Comparison of ENCODE assay signal across 22 mouse cellular contexts in genomic region chr11:59635251-59635795, GRCm38 (mm10). TPM values are rescaled to one million over a fixed set of nuclear protein-coding genes. Genes with fewer than 3 reads are reported as not detected.
DNase-seq lines count a peak whose midpoint lies in the region; ATAC-seq and TF ChIP-seq lines count a peak whose summit lies in the region.
"Had no signal": no experiment of that assay in that cellular context is flagged by ENCODE, and none has a peak within 500 bp of the region (broad histone marks: within the 10 kb centered on the region; RNA-seq: fewer than 3 reads in every experiment).

No protein-coding gene starts in this region.

- H3K9ac ChIP-seq in liver, embryonic 11.5 days (ENCODE audit: low read depth, low read length) = no peak overlapping the region
- no peak overlapping the region for H3K9ac ChIP-seq in liver, postnatal 0 days (replicated peaks)
- no peak overlapping the region for H3K9ac ChIP-seq in hindbrain, embryonic 11.5 days (ENCODE audit: low read depth, low read length)
- H3K9ac ChIP-seq: liver, embryonic 12.5 days; neural tube, embryonic 12.5 days had no signal

- ATAC-seq in liver, embryonic 11.5 days (replicated peaks; ENCODE audit: low FRiP score) = no peak
- no peak for ATAC-seq in liver, postnatal 0 days
- ATAC-seq in hindbrain, embryonic 11.5 days (ENCODE audit: low FRiP score) = no peak
- ATAC-seq: forebrain, embryonic 14.5 days; hindbrain, postnatal 0 days; liver, embryonic 12.5 days; midbrain, embryonic 16.5 days; Patski had no signal

- intact Hi-C loops in left cerebral cortex, adult 2 months (cut with DNase I) = loop anchor here (2.0 kb wide), 1 partner anchor 21 kb away; no protein-coding TSS in a partner anchor

- H3K4me2 ChIP-seq in liver, embryonic 11.5 days = no peak overlapping the region
- H3K4me2 ChIP-seq in liver, postnatal 0 days (ENCODE audit: low read depth, low read length) = no peak overlapping the region
- no peak overlapping the region for H3K4me2 ChIP-seq in hindbrain, embryonic 11.5 days (replicated peaks; ENCODE audit: low read depth, low read length)
- H3K4me2 ChIP-seq: liver, embryonic 12.5 days; neural tube, embryonic 12.5 days had no signal

- H3K9me3 ChIP-seq in liver, embryonic 11.5 days (ENCODE audit: control insufficient read depth, low read length) = no peaks in the 10 kb centered on the region
- H3K9me3 ChIP-seq in liver, postnatal 0 days (ENCODE audit: low read length) = no peaks in the 10 kb centered on the region
- H3K9me3 ChIP-seq in embryonic facial prominence, embryonic 10.5 days = no peaks in the 10 kb centered on the region
- no peaks in the 10 kb centered on the region for H3K9me3 ChIP-seq in hindbrain, embryonic 11.5 days (ENCODE audit: control insufficient read depth, low read length)
- H3K9me3 ChIP-seq: liver, embryonic 12.5 days; neural tube, embryonic 12.5 days had no signal

- no peak for TF ChIP-seq CTCF in liver, postnatal 0 days (IDR thresholded peaks at IDR 0.05; ENCODE audit: low read depth)
- no peak for TF ChIP-seq CTCF in left cerebral cortex, adult 2 months (IDR thresholded peaks at IDR 0.05)

- H3K27ac ChIP-seq in liver, embryonic 11.5 days (ENCODE audit: low read depth, low read length) = no peak overlapping the region
- no peak overlapping the region for H3K27ac ChIP-seq in liver, postnatal 0 days (ENCODE audit: low read depth)
- no peak overlapping the region for H3K27ac ChIP-seq in embryonic facial prominence, embryonic 10.5 days (replicated peaks)
- no peak overlapping the region for H3K27ac ChIP-seq in left cerebral cortex, adult 2 months
- H3K27ac ChIP-seq in hindbrain, embryonic 11.5 days (ENCODE audit: low read depth, low read length) = no peak overlapping the region
- H3K27ac ChIP-seq: hindbrain, postnatal 0 days; liver, embryonic 12.5 days; neural tube, embryonic 12.5 days had no signal

- TF ChIP-seq EP300 in liver, postnatal 0 days (IDR thresholded peaks at IDR 0.05; ENCODE audit: low read depth) = no peak

- no peaks in the 10 kb centered on the region for H3K36me3 ChIP-seq in liver, embryonic 11.5 days (ENCODE audit: control insufficient read depth, insufficient read depth, low read length)
- no peaks in the 10 kb centered on the region for H3K36me3 ChIP-seq in liver, postnatal 0 days (replicated peaks; ENCODE audit: insufficient read depth, low read length)
- H3K36me3 ChIP-seq in embryonic facial prominence, embryonic 10.5 days (replicated peaks) = no peaks in the 10 kb centered on the region
- no peaks in the 10 kb centered on the region for H3K36me3 ChIP-seq in hindbrain, embryonic 11.5 days (ENCODE audit: control insufficient read depth, insufficient read depth, low read length)
- H3K36me3 ChIP-seq: liver, embryonic 12.5 days; neural tube, embryonic 12.5 days had no signal

- H3K27me3 ChIP-seq in liver, embryonic 11.5 days (replicated peaks; ENCODE audit: control insufficient read depth, insufficient read depth, low read length) = peaks cover 3% of the 10 kb centered on the region; the same call in 1 of the 2 replicates
- H3K27me3 ChIP-seq in liver, postnatal 0 days (ENCODE audit: insufficient read depth, low read length) = no peaks in the 10 kb centered on the region
- no peaks in the 10 kb centered on the region for H3K27me3 ChIP-seq in embryonic facial prominence, embryonic 10.5 days (replicated peaks; ENCODE audit: low read depth, poor library complexity, severe bottlenecking)
- H3K27me3 ChIP-seq in hindbrain, embryonic 11.5 days (ENCODE audit: control insufficient read depth, insufficient read depth, low read length) = no peaks in the 10 kb centered on the region
- H3K27me3 ChIP-seq: neural tube, embryonic 12.5 days; Patski had no signal

- WGBS in liver, embryonic 11.5 days = 79% methylated on average over 9 of the region's 9 CpGs
- 82% methylated on average over 9 of the region's 9 CpGs for WGBS in liver, postnatal 0 days (ENCODE audit: insufficient replicate concordance)
- WGBS in embryonic facial prominence, embryonic 10.5 days = 77% methylated on average over 9 of the region's 9 CpGs
- WGBS in hindbrain, embryonic 11.5 days = 83% methylated on average over 9 of the region's 9 CpGs

- H3K4me3 ChIP-seq in liver, embryonic 11.5 days (ENCODE audit: low read depth, low read length) = no peak overlapping the region
- H3K4me3 ChIP-seq in liver, postnatal 0 days (ENCODE audit: low read depth, low read length) = no peak overlapping the region
- H3K4me3 ChIP-seq in embryonic facial prominence, embryonic 10.5 days = no peak overlapping the region
- no peak overlapping the region for H3K4me3 ChIP-seq in left cerebral cortex, adult 2 months
- H3K4me3 ChIP-seq in hindbrain, embryonic 11.5 days (ENCODE audit: low read depth, low read length) = no peak overlapping the region
- H3K4me3 ChIP-seq: liver, embryonic 12.5 days; neural tube, embryonic 12.5 days had no signal

- no peaks in the 10 kb centered on the region for H3K4me1 ChIP-seq in liver, embryonic 11.5 days (replicated peaks; ENCODE audit: control insufficient read depth, insufficient read depth, low read length)
- peaks cover 8% of the 10 kb centered on the region for H3K4me1 ChIP-seq in liver, postnatal 0 days (ENCODE audit: insufficient read depth)
- 0 out of 2 replicates have a peak, but pooled peaks cover 8% of the 10 kb centered on the region for H3K4me1 ChIP-seq in embryonic facial prominence, embryonic 10.5 days
- no peaks in the 10 kb centered on the region for H3K4me1 ChIP-seq in hindbrain, embryonic 11.5 days (replicated peaks; ENCODE audit: control insufficient read depth, insufficient read depth, low read length)
- H3K4me1 ChIP-seq: neural tube, embryonic 12.5 days had no signal

- DNase-seq in liver, embryonic 11.5 days (ENCODE audit: low spot score) = peak; percentile 26
- DNase-seq in liver, postnatal 0 days = no peak
- peak; percentile 19 for DNase-seq in embryonic facial prominence, embryonic 10.5 days (ENCODE audit: low spot score)
- peak; percentile 10 for DNase-seq in gastrocnemius, postnatal 25 days
- peak; percentile 67 for DNase-seq in urinary bladder, postnatal 14 days (ENCODE audit: low spot score)
- DNase-seq in left cerebral cortex, adult 2 months (ENCODE audit: extremely low spot score in 1 of 2, low spot score in 2 of 2) = no peak
- DNase-seq in hindbrain, embryonic 11.5 days (ENCODE audit: low spot score) = no peak
- DNase-seq: thymus, postnatal 4 days had no signal

RNA-seq across cellular contexts. Expression of gene Mprip, which starts 25.8 kb away (rescaled TPM):
- polyA plus RNA-seq in liver, embryonic 11.5 days (2014; fragmentation: Nextera tagmentation; extraction: Ambion mirVana) = 44.9 and 46.7 TPM in 2 replicates
- polyA plus RNA-seq in liver, postnatal 0 days (2015; fragmentation: Nextera tagmentation; extraction: Ambion mirVana) = 14.2 and 14.3 TPM in 2 replicates
- 40.8 and 49.9 TPM in 2 replicates for polyA plus RNA-seq in embryonic facial prominence, embryonic 10.5 days (2016; fragmentation: Nextera tagmentation; extraction: Ambion mirVana)
- total RNA-seq in gastrocnemius, postnatal 25 days (2021) = 10 to 100 TPM; 71.9 to 86.7 TPM
- total RNA-seq in left cerebral cortex, adult 2 months (2021) = 100 to 1,000 TPM; 297 to 299 TPM
- polyA plus RNA-seq in hindbrain, embryonic 11.5 days (2014; fragmentation: Nextera tagmentation; extraction: Ambion mirVana) = 49.7 and 62.9 TPM in 2 replicates

RNA-seq across cellular contexts. Expression of gene Olfr223, which starts 42.2 kb away (rescaled TPM):
- polyA plus RNA-seq in liver, embryonic 11.5 days (2014; fragmentation: Nextera tagmentation; extraction: Ambion mirVana) = not detected in 2 replicates
- not detected in 2 replicates for polyA plus RNA-seq in liver, postnatal 0 days (2015; fragmentation: Nextera tagmentation; extraction: Ambion mirVana)
- polyA plus RNA-seq in embryonic facial prominence, embryonic 10.5 days (2016; fragmentation: Nextera tagmentation; extraction: Ambion mirVana) = not detected in 2 replicates
- total RNA-seq in gastrocnemius, postnatal 25 days (2021) = not detected
- total RNA-seq in left cerebral cortex, adult 2 months (2021) = not detected
- not detected in 2 replicates for polyA plus RNA-seq in hindbrain, embryonic 11.5 days (2014; fragmentation: Nextera tagmentation; extraction: Ambion mirVana)
- total RNA-seq: adrenal gland, adult 18-20 months; hindbrain, postnatal 0 days; layer of hippocampus, adult 18-20 months; megakaryocyte, adult 5-6 weeks had no signal
- polyA plus RNA-seq: brain, embryonic 14.5 days; cerebellum, adult 2 months; forebrain, embryonic 14.5 days; heart, embryonic 16.5 days; hindbrain, postnatal 0 days; kidney, embryonic 14.5 days; liver, embryonic 12.5 days; midbrain, embryonic 16.5 days; neural tube, embryonic 12.5 days; Patski; testis, adult 2 months had no signal

RNA-seq across cellular contexts. Expression of gene Olfr222, which starts 59.3 kb away (rescaled TPM):
- not detected in 2 replicates for polyA plus RNA-seq in liver, embryonic 11.5 days (2014; fragmentation: Nextera tagmentation; extraction: Ambion mirVana)
- not detected in 2 replicates for polyA plus RNA-seq in liver, postnatal 0 days (2015; fragmentation: Nextera tagmentation; extraction: Ambion mirVana)
- polyA plus RNA-seq in embryonic facial prominence, embryonic 10.5 days (2016; fragmentation: Nextera tagmentation; extraction: Ambion mirVana) = 0.06 TPM in 1 of 2 replicates, not detected in the other
- not detected for total RNA-seq in gastrocnemius, postnatal 25 days (2021)
- total RNA-seq in left cerebral cortex, adult 2 months (2021) = not detected
- not detected in 2 replicates for polyA plus RNA-seq in hindbrain, embryonic 11.5 days (2014; fragmentation: Nextera tagmentation; extraction: Ambion mirVana)
- total RNA-seq: adrenal gland, adult 18-20 months; hindbrain, postnatal 0 days; layer of hippocampus, adult 18-20 months; megakaryocyte, adult 5-6 weeks had no signal
- polyA plus RNA-seq: brain, embryonic 14.5 days; cerebellum, adult 2 months; forebrain, embryonic 14.5 days; heart, embryonic 16.5 days; hindbrain, postnatal 0 days; kidney, embryonic 14.5 days; liver, embryonic 12.5 days; midbrain, embryonic 16.5 days; neural tube, embryonic 12.5 days; Patski had no signal

Comparison
In these comparisons a context has a peak if more than half of its experiments do, and no peak if none do; other contexts are left out.
1. DNase-seq: peak in liver, embryonic 11.5 days (single experiment), embryonic facial prominence, embryonic 10.5 days (single experiment), gastrocnemius, postnatal 25 days (single experiment) and urinary bladder, postnatal 14 days (single experiment); none in liver, postnatal 0 days (single experiment), left cerebral cortex, adult 2 months (0 of 2) and hindbrain, embryonic 11.5 days (single experiment).